Mouse (Mus musculus): Measurements from ENCODE around the gene Tmem256. TPM values are rescaled to one million over a fixed set of nuclear protein-coding genes. Genes with fewer than 3 reads are reported as not detected.

Gene Tmem256
- total and polyA plus RNA-seq, 3 experiments: 185 to 327 (median 206) TPM

DNA sequence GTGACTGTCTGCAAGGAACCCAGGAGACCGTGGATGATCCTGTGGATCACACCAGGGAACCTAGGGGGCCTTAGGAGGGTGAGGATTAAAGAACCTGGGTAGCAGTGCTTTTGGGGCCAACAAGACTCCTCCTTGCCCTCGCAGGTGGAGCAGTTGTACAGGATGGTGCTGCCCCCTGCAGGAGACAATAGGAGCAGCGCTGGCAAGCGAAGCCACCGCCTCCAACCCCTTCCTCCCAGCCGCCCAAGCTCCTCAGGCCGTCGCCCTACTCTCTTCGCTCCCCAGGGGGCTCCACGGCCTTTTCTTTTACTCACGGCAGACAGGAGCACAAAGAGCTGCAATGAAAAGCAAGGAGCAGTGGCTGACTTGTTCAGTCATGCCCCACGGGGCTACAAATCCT is 38.6 kb downstream of the Tmem256 start (continued):
- no peak for TF ChIP-seq MAFK (IDR thresholded peaks at IDR 0.05; ENCODE audit: insufficient replicate concordance, low read length)
- peak; percentile 84 to 99 for TF ChIP-seq CTCF (conservative IDR thresholded peaks at IDR 0.05 in 1 of 2, IDR thresholded peaks at IDR 0.05 in 1 of 2; ENCODE audit: low read depth in 2 of 2, low read length in 2 of 2)
- TF ChIP-seq E2F4 (IDR thresholded peaks at IDR 0.05; ENCODE audit: insufficient replicate concordance, low read depth, low read length): no peak
- peak; percentile 78 for TF ChIP-seq ZC3H11A (IDR thresholded peaks at IDR 0.05; ENCODE audit: low read depth, low read length)
- TF ChIP-seq JUND (conservative IDR thresholded peaks at IDR 0.05; ENCODE audit: low read depth, low read length): no peak
- TF ChIP-seq SMC3 (IDR thresholded peaks at IDR 0.05; ENCODE audit: low read depth, low read length): peak; percentile 95
- TF ChIP-seq MEF2A (IDR thresholded peaks at IDR 0.05; ENCODE audit: borderline replicate concordance, low read depth, low read length): peak; percentile 55
- TF ChIP-seq JUN (IDR thresholded peaks at IDR 0.05; ENCODE audit: insufficient read depth, low read depth, low read length): no peak

GRCm38 (mm10) chr11:69877878-69878277 is 39.6 kb downstream of the Tmem256 start, which contains the start of gene Tmem95:
TSS of gene Tmem95 (minus strand) at chr11:69878018.
- no peak within 1 kb of the TSS for H3K4me2 ChIP-seq (ENCODE audit: insufficient read depth, low read depth, poor library complexity, severe bottlenecking)
- dilution Hi-C loops (cut with MboI; ENCODE audit: extremely low pct_ligation_motif_present, extremely low pct_unique_long_range_greater_than_20kb, low sequenced_read_pairs): no loop called here
- H3K9me3 ChIP-seq (replicated peaks; ENCODE audit: low read length): no peaks in the 10 kb centered on the region
- no peak for DNase-seq (ENCODE audit: extremely low read depth)
- no peak for TF ChIP-seq GABPA (IDR thresholded peaks at IDR 0.05; ENCODE audit: insufficient replicate concordance, low read depth, low read length)
- H3K4me3 ChIP-seq (replicated peaks in 1 of 3; ENCODE audit: low read depth in 2 of 3, low read length in 2 of 3, poor library complexity in 1 of 3): no peak within 1 kb of the TSS
- in situ Hi-C loops (cut with MboI; ENCODE audit: low pct_ligation_motif_present, low pct_unique_long_range_greater_than_20kb, low sequenced_read_pairs): loop anchor here (5.0 kb wide), 2 partner anchors 76 to 196 kb away; partner anchors contain the start of genes Fgf11 and Senp3
- H3K27me3 ChIP-seq (replicated peaks): no peaks in the 10 kb centered on the region
- no peaks in the 10 kb centered on the region for H3K79me2 ChIP-seq (replicated peaks; ENCODE audit: control insufficient read depth, extremely low read depth, insufficient read depth, poor library complexity, severe bottlenecking)
- no peak within 1 kb of the TSS for H3K9ac ChIP-seq (ENCODE audit: insufficient read depth, low read depth)
- H3K27ac ChIP-seq (ENCODE audit: insufficient read depth, low read depth): no peak within 1 kb of the TSS
- H3K36me3 ChIP-seq (replicated peaks in 1 of 2; ENCODE audit: control insufficient read depth in 1 of 2, insufficient read depth in 1 of 2, low read length in 1 of 2): peaks cover 0 to 28% of the 10 kb centered on the region in 2 experiments
- peaks cover 21 to 71% of the 10 kb centered on the region in 2 experiments for H3K4me1 ChIP-seq (ENCODE audit: control insufficient read depth in 1 of 2, insufficient read depth in 2 of 2)

DNA sequence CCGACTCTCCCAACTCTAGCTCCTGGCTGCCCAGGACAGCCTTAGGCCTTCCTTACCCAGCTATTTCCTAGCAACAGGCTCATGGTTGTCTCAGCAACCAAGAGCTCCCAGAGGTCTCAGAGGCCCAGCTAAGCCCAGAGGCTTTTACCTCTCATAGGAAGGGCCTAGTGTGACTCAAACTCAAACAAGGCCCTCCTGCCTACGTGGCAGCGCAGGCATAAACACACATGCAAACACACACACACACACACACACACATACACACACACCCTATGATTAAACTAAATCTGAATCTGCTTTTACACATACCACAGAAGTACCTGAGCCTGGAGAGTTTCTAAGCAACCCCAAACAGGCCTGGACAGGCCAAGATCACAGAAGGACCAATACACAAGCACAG is 40.1 kb downstream of the Tmem256 start:
- Histone ChIP-seq H3K79me2 (replicated peaks; ENCODE audit: control insufficient read depth, extremely low read depth, insufficient read depth, poor library complexity, severe bottlenecking) (no peaks in the 10 kb centered on the region), H3K4me3 (replicated peaks in 1 of 3; ENCODE audit: low read depth in 2 of 3, low read length in 2 of 3, poor library complexity in 1 of 3) (no peak overlapping the region), H3K4me1 (ENCODE audit: control insufficient read depth in 1 of 2, insufficient read depth in 2 of 2) (peaks cover 21 to 66% of the 10 kb centered on the region in 2 experiments), H3K9ac (ENCODE audit: insufficient read depth, low read depth) (no peak overlapping the region), H3K4me2 (ENCODE audit: insufficient read depth, low read depth, poor library complexity, severe bottlenecking) (no peak overlapping the region), H3K9me3 (replicated peaks; ENCODE audit: low read length) (peaks cover 4% of the 10 kb centered on the region), H3K27ac (ENCODE audit: insufficient read depth, low read depth) (no peak overlapping the region), H3K36me3 (replicated peaks in 1 of 2; ENCODE audit: control insufficient read depth in 1 of 2, insufficient read depth in 1 of 2, low read length in 1 of 2) (peaks cover under 1 to 34% of the 10 kb centered on the region in 2 experiments), H3K27me3 (replicated peaks) (no peaks in the 10 kb centered on the region)
- in situ Hi-C loops (cut with MboI; ENCODE audit: low pct_ligation_motif_present, low pct_unique_long_range_greater_than_20kb, low sequenced_read_pairs): loop anchor here (5.0 kb wide), 2 partner anchors 76 to 196 kb away; partner anchors contain the start of genes Fgf11 and Senp3
- dilution Hi-C loops (cut with MboI; ENCODE audit: extremely low pct_ligation_motif_present, extremely low pct_unique_long_range_greater_than_20kb, low sequenced_read_pairs): no loop called here
- DNase-seq (ENCODE audit: extremely low read depth): no peak
- no peak for TF ChIP-seq E2F4 (IDR thresholded peaks at IDR 0.05; ENCODE audit: insufficient replicate concordance, low read depth, low read length)
- TF ChIP-seq UBTF (IDR thresholded peaks at IDR 0.05; ENCODE audit: low read depth, low read length): no peak
- TF ChIP-seq KAT2A (IDR thresholded peaks at IDR 0.05; ENCODE audit: insufficient replicate concordance, low read length): no peak
- no peak for TF ChIP-seq NELFE (IDR thresholded peaks at IDR 0.05; ENCODE audit: low read depth, low read length)
- no peak for TF ChIP-seq RCOR1 (conservative IDR thresholded peaks at IDR 0.05; ENCODE audit: low read depth, low read length)
- no peak for TF ChIP-seq TCF12 (IDR thresholded peaks at IDR 0.05; ENCODE audit: low read depth, low read length)
- TF ChIP-seq PAX5 (IDR thresholded peaks at IDR 0.05; ENCODE audit: low read length): no peak
- no peak for TF ChIP-seq USF2 (conservative IDR thresholded peaks at IDR 0.05; ENCODE audit: low read depth, low read length)
- TF ChIP-seq SMC3 (IDR thresholded peaks at IDR 0.05; ENCODE audit: low read depth, low read length): no peak
- TF ChIP-seq ETS1 (conservative IDR thresholded peaks at IDR 0.05; ENCODE audit: low read depth, low read length): no peak
- TF ChIP-seq JUND (conservative IDR thresholded peaks at IDR 0.05; ENCODE audit: low read depth, low read length): no peak
- TF ChIP-seq ZNF384 (IDR thresholded peaks at IDR 0.05; ENCODE audit: low read depth, low read length): no peak
- TF ChIP-seq IRF4 (IDR thresholded peaks at IDR 0.05; ENCODE audit: low read depth, low read length): no peak
- no peak for TF ChIP-seq CTCF (conservative IDR thresholded peaks at IDR 0.05 in 1 of 2, IDR thresholded peaks at IDR 0.05 in 1 of 2; ENCODE audit: low read depth in 2 of 2, low read length in 2 of 2)

Measured in CH12.LX (cell line).